Mouse (Mus musculus) megakaryocyte-erythroid progenitor cell, adult 5-6 weeks (primary cell): ENCODE measurements around the gene Tmem86b. TPM values are rescaled to one million over a fixed set of nuclear protein-coding genes. Genes with fewer than 3 reads are reported as not detected.

ENCODE experiments used
- ATAC-seq: replicated peaks from 2 replicates; pipeline ENCODE4 v1.8.0; 2016; ENCODE audit warnings: mild to moderate bottlenecking, inconsistent platforms; ENCODE audit not compliant: severe bottlenecking, poor library complexity, low FRiP score, low TSS enrichment
- total RNA-seq, 2 experiments: library from RNA; stranded (forward) in 1 of 2; stranded (reverse) in 1 of 2; fragments of 200-1000, 215-1000 nt in 1 of 2; fragments of >200 nt in 1 of 2; fragmentation: Nextera tagmentation in 1 of 2; gene quantifications; 2 replicates each; pipeline ENCODE4 v1.2.3; 2014 to 2017

Tmem86b gene
- total RNA-seq (2014; fragmentation: Nextera tagmentation) (17.6 and 19.4 TPM in 2 replicates), total RNA-seq (2017) (7.7 and 15.6 TPM in 2 replicates)

GRCm38 (mm10) chr7:4631031-4631430 is at the start of gene Tmem86b:
TSS of gene Tmem86b (minus strand) at chr7:4631422.
- peak; percentile 35 for ATAC-seq

GRCm38 (mm10) chr7:4675200-4675599 is 44.0 kb upstream of the Tmem86b start:
- no peak for ATAC-seq

- ATAC-seq, result no peak
These were observed 43.0 kb upstream of the Tmem86b start for GRCm38 (mm10) chr7:4674114-4674731.

GRCm38 (mm10) chr7:4671956-4672355 is 40.7 kb upstream of the Tmem86b start:
- ATAC-seq, result no peak

GRCm38 (mm10) chr7:4670655-4671255 is 39.5 kb upstream of the Tmem86b start:
- ATAC-seq, result peak; percentile 96

GRCm38 (mm10) chr7:4669156-4669555 is 37.9 kb upstream of the Tmem86b start:
- no peak for ATAC-seq

- ATAC-seq, result no peak
These were observed 37.3 kb upstream of the Tmem86b start for GRCm38 (mm10) chr7:4668506-4668905.

- ATAC-seq, result no peak
These were observed 35.6 kb upstream of the Tmem86b start for GRCm38 (mm10) chr7:4666871-4667270.

GRCm38 (mm10) chr7:4663742-4664141 is 32.5 kb upstream of the Tmem86b start:
- ATAC-seq, result no peak

- peak; percentile 59 for ATAC-seq
These were observed 32.0 kb upstream of the Tmem86b start for GRCm38 (mm10) chr7:4663179-4663578.

- no peak for ATAC-seq
These were observed 28.8 kb upstream of the Tmem86b start for GRCm38 (mm10) chr7:4659911-4660443.

- ATAC-seq, result peak; percentile 83
These were observed 27.8 kb upstream of the Tmem86b start, which contains the start of gene Ppp6r1 for GRCm38 (mm10) chr7:4658912-4659551. TSS of gene Ppp6r1 (minus strand) at chr7:4659019.

GRCm38 (mm10) chr7:4658128-4658907 is 27.1 kb upstream of the Tmem86b start:
- ATAC-seq, result peak; percentile 16

GRCm38 (mm10) chr7:4657521-4658127 is 26.4 kb upstream of the Tmem86b start:
- no peak for ATAC-seq

GRCm38 (mm10) chr7:4656818-4657217 is 25.6 kb upstream of the Tmem86b start:
- ATAC-seq, result no peak

- ATAC-seq, result no peak
These were observed 24.7 kb upstream of the Tmem86b start for GRCm38 (mm10) chr7:4655916-4656315.

- ATAC-seq, result no peak
These were observed 24.2 kb upstream of the Tmem86b start for GRCm38 (mm10) chr7:4655393-4655792.

GRCm38 (mm10) chr7:4654221-4654620 is 23.0 kb upstream of the Tmem86b start:
- no peak for ATAC-seq

- peak; percentile 44 for ATAC-seq
These were observed 22.6 kb upstream of the Tmem86b start for GRCm38 (mm10) chr7:4653780-4654179.
